Mouse (Mus musculus) kidney, postnatal 10 days (tissue): ENCODE measurements around the gene Calm1.
A peak's percentile ranks its signal among the peaks of the same experiment; 100 is the strongest.
"Not testable (repeated sequence)": the region's sequence is repeated elsewhere in the genome, so short reads cannot be mapped to it uniquely, and the experiment has no call there.

ENCODE experiments used
- DNase-seq: peaks from one replicate; pipeline ENCODE4 v3.0.0; 2021; ENCODE audit warnings: mixed read lengths

The Calm1 gene

GRCm38 (mm10) chr12:100198967-100199660, at the start of gene Calm1:
Calm1 (plus strand) TSS chr12:100199435.
- DNase-seq: peak; percentile 97

- no peak for DNase-seq
These were observed 46.8 kb upstream of the Calm1 start for GRCm38 (mm10) chr12:100152466-100152865.

- DNase-seq: peak; percentile 92
These were observed 39.8 kb upstream of the Calm1 start, which contains the start of gene Nrde2 for GRCm38 (mm10) chr12:100159261-100159975. Nrde2 (minus strand) TSS chr12:100159653.

- no peak for DNase-seq
These were observed 34.2 kb upstream of the Calm1 start for GRCm38 (mm10) chr12:100164991-100165500.

GRCm38 (mm10) chr12:100166177-100166576, 33.1 kb upstream of the Calm1 start:
- peak; percentile 77 for DNase-seq

GRCm38 (mm10) chr12:100166939-100167338, 32.3 kb upstream of the Calm1 start:
- DNase-seq: no peak

- DNase-seq: no peak
These were observed 31.7 kb upstream of the Calm1 start for GRCm38 (mm10) chr12:100167502-100167901.

- peak; percentile 68 for DNase-seq
These were observed 31.0 kb upstream of the Calm1 start for GRCm38 (mm10) chr12:100167931-100168871.

- DNase-seq: no peak
These were observed 26.8 kb upstream of the Calm1 start for GRCm38 (mm10) chr12:100172481-100172880.

- no peak for DNase-seq
These were observed 22.7 kb upstream of the Calm1 start for GRCm38 (mm10) chr12:100176469-100177056.

- DNase-seq: no peak
These were observed 20.3 kb upstream of the Calm1 start for GRCm38 (mm10) chr12:100178898-100179440.

- no peak for DNase-seq
These were observed 18.4 kb upstream of the Calm1 start for GRCm38 (mm10) chr12:100180802-100181201.

- no peak for DNase-seq
These were observed 16.6 kb upstream of the Calm1 start for GRCm38 (mm10) chr12:100182676-100183075.

GRCm38 (mm10) chr12:100183970-100184369, 15.3 kb upstream of the Calm1 start:
- DNase-seq: no peak

GRCm38 (mm10) chr12:100184976-100185375, 14.3 kb upstream of the Calm1 start:
- DNase-seq: not testable (repeated sequence)

GRCm38 (mm10) chr12:100185897-100186296, 13.3 kb upstream of the Calm1 start:
- no peak for DNase-seq

GRCm38 (mm10) chr12:100186376-100186775, 12.9 kb upstream of the Calm1 start:
- peak; percentile 34 for DNase-seq

GRCm38 (mm10) chr12:100187013-100187755, 12.1 kb upstream of the Calm1 start:
- DNase-seq: peak; percentile 99

GRCm38 (mm10) chr12:100187756-100188430, 11.3 kb upstream of the Calm1 start:
- DNase-seq: peak; percentile 62

- DNase-seq: no peak
These were observed 8.4 kb upstream of the Calm1 start for GRCm38 (mm10) chr12:100190802-100191201.

- no peak for DNase-seq
These were observed 5.1 kb upstream of the Calm1 start for GRCm38 (mm10) chr12:100194181-100194580.
